Mouse (Mus musculus) erythroblast, embryonic 14.5 days (primary cell): Measurements from ENCODE around the gene Kif20b. TPM values are rescaled to one million over a fixed set of nuclear protein-coding genes. Genes with fewer than 3 reads are reported as not detected.
A peak's percentile ranks its signal among the peaks of the same experiment; 100 is the strongest.

Source experiments
- H3K27me3 ChIP-seq: 2 replicates; pipeline ENCODE4 v1.6.1; 2012; ENCODE audit warnings: inconsistent platforms; ENCODE audit not compliant: control insufficient read depth
- H3K36me3 ChIP-seq: 2 replicates; pipeline ENCODE4 v1.6.1; 2012; ENCODE audit warnings: mild to moderate bottlenecking, inconsistent platforms; ENCODE audit not compliant: control insufficient read depth
- H3K4me1 ChIP-seq: 2 replicates; pipeline ENCODE4 v1.6.1; 2012; ENCODE audit warnings: inconsistent platforms; ENCODE audit not compliant: control insufficient read depth
- H3K4me3 ChIP-seq: replicated peaks from 2 replicates; pipeline ENCODE3; 2012; ENCODE audit warnings: moderate library complexity, mild to moderate bottlenecking, inconsistent platforms
- H3K9me3 ChIP-seq: 2 replicates; pipeline ENCODE4 v1.6.1; 2012; ENCODE audit warnings: low read length, inconsistent platforms, mixed read lengths; ENCODE audit not compliant: control insufficient read depth
- GATA1 ChIP-seq: IDR thresholded peaks from 2 replicates; pipeline ENCODE4 v1.6.1; 2012; ENCODE audit warnings: low read length, inconsistent platforms, mixed read lengths
- TAL1 ChIP-seq: IDR thresholded peaks from 3 replicates; pipeline ENCODE4 v1.6.1; 2012; ENCODE audit warnings: low read length, inconsistent platforms, mixed read lengths
- polyA plus RNA-seq: library from polyadenylated mRNA; stranded (reverse); fragments of >175 nt; gene quantifications from 2 replicates; pipeline ENCODE4 v1.2.3, GENCODE M21; 2012

Kif20b gene
- polyA plus RNA-seq, 1 experiment = 0.36 TPM

DNA sequence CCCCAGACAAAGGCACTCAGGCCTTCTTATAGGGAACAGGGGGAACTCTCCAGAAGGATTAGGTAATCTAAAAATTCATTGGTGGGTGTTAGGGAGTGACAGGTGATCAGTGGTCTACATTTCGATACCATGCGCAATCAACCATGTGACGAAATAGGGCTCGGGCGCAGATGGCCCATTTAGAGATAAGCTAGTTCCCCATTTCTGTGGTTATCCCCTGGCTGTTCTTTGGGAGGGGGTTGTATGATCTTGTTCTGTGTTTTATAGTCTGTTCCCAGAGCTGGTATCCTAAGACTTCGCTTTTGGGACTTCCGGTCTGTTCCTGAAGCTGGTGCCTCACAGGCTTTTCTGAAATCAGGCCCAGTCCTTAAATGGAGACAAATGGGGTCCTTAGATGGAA, 16.7 kb upstream of the Kif20b start:
- H3K4me1 ChIP-seq = no peaks in the 10 kb centered on the region
- TF ChIP-seq GATA1 = no peak
- no peak for TF ChIP-seq TAL1
- H3K36me3 ChIP-seq = no peaks in the 10 kb centered on the region
- H3K27me3 ChIP-seq = no peaks in the 10 kb centered on the region
- no peaks in the 10 kb centered on the region for H3K9me3 ChIP-seq
- H3K4me3 ChIP-seq = no peak overlapping the region

DNA sequence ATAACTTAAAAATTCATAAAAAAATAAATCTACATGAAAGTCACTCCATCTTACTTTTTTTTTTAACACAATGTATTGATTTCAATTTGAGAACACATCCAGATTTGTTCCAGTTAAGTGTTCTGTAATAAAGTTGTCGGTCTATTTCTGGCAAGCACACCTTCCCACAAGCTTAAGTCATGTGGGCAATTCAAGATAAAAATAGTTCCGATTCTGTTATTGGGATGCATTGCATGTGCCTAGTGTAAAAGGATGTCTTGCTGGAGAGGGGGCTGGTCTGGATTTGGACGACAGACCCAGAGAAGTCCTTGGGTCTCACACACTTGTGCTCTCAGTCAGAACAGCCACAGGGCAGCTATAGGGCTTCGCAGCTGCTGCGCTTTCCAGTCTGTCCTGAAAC, 15.4 kb upstream of the Kif20b start:
- H3K27me3 ChIP-seq = no peaks in the 10 kb centered on the region
- H3K36me3 ChIP-seq = no peaks in the 10 kb centered on the region
- TF ChIP-seq GATA1 (no peak), TAL1 (no peak)
- no peaks in the 10 kb centered on the region for H3K4me1 ChIP-seq
- H3K9me3 ChIP-seq = no peaks in the 10 kb centered on the region
- H3K4me3 ChIP-seq = no peak overlapping the region

DNA sequence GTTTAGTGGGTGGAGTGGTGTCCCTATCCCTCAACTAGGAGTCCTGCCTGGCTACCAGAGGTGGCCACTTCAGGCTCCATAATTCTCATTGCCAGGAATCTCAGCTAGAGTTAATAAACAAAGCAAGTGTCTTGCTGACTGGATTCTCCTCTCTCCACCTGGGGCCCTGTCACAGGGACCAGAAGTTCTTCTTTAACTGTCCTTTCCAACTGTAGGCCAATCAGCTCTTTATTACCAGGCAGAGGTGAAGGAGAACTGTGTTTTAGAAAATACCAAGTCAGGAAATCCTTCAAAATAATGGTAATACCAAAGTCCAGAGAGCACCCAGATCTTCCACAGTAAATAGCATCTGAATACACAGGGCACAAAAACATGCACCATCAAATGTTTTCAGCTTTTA, 9.8 kb upstream of the Kif20b start:
- no peaks in the 10 kb centered on the region for H3K4me1 ChIP-seq

DNA sequence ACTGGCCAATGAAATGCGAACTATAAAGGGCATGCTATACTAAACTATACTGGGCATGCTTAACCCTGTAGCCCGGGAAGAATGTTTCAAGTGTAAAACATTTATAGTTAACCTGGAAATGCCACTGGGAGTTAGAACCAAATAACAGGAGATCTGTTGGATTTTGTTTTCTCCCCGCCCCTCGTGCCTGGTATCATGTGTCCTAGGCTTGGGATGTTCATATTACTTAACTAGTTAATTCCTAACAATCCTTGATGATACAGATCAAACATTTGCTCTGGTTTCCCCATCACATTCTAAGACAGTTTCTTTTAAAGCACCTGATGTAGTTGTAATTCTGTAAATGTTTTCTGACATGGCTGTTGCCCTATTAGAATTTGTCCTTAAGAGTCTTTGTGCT, 2.1 kb upstream of the Kif20b start:
- H3K4me1 ChIP-seq = peaks cover 19% of the 10 kb centered on the region
- H3K9me3 ChIP-seq = no peaks in the 10 kb centered on the region
- no peak overlapping the region for H3K4me3 ChIP-seq
- H3K27me3 ChIP-seq = no peaks in the 10 kb centered on the region
- TF ChIP-seq GATA1 (no peak), TAL1 (no peak)
- H3K36me3 ChIP-seq = peaks cover 12% of the 10 kb centered on the region

More for the DNA sequence above, 9.8 kb upstream of the Kif20b start:
- Histone ChIP-seq H3K27me3 (no peaks in the 10 kb centered on the region), H3K36me3 (no peaks in the 10 kb centered on the region), H3K9me3 (no peaks in the 10 kb centered on the region), H3K4me3 (no peak overlapping the region)
- TF ChIP-seq TAL1 = no peak
- no peak for TF ChIP-seq GATA1

DNA sequence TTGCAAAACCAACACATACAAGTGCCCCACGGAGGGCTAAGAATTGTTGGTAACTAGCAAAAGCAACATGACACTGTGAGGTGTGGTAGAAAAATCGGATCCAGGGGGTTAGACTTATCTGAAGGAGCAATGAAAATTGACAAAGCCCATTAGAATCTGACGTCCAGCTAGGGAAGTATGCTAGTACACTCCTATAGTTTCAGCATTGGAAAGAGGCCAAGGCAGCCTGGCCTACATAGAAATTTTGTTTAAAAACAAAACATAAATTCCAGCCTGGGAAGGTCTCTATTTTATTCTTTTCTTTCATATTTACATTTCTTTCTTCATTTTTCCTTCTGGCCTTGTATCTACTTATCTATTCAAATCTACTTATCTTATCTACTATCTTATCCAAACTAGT, 1.6 kb upstream of the Kif20b start:
- TF ChIP-seq GATA1 (no peak), TAL1 (no peak)
- Histone ChIP-seq H3K36me3 (peaks cover 16% of the 10 kb centered on the region), H3K4me1 (peaks cover 19% of the 10 kb centered on the region), H3K27me3 (no peaks in the 10 kb centered on the region), H3K4me3 (no peak overlapping the region), H3K9me3 (no peaks in the 10 kb centered on the region)

DNA sequence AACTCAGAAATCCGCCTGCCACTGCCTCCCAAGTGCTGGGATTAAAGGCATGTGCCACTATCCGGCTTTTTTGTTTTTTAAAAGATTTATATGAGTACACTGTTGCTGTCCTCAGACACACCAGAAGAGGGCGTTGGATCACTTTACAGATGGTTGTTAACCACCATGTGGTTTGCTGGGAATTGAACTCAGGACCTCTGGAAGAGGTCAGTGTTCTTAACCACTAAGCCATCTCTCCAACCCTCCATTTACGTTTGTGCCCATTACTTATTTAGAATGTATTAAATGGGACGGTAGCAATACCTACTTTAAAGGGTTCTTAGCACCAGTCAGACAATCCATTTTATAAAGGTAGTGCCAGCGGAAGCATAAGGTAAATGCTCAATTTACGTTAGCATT, 909 bp upstream of the Kif20b start:
- Histone ChIP-seq H3K27me3 (no peaks in the 10 kb centered on the region), H3K4me3 (peak overlapping the region; percentile 79), H3K36me3 (peaks cover 17% of the 10 kb centered on the region), H3K4me1 (peaks cover 19% of the 10 kb centered on the region), H3K9me3 (no peaks in the 10 kb centered on the region)
- TF ChIP-seq GATA1 (no peak), TAL1 (no peak)

DNA sequence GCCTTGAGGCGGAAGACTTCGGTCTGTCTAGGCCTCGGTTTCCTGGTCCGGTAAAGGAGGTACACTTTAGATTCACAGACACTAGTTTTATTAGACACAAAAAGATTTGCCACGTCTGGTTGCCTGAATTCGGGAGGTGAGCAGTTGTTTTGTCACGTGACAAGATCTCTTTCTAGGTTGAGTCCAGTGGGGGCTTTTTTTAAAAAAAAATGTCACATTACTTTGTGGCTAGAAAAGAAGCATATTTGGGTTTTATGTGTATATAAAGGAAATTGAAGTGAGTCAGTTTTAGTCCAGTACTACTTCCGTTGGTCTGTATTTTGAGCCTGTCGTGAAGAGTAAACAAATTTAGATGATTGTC, 422 bp downstream of the Kif20b start:
- Histone ChIP-seq H3K36me3 (peaks cover 17% of the 10 kb centered on the region), H3K4me3 (peak overlapping the region; percentile 79), H3K9me3 (no peaks in the 10 kb centered on the region), H3K4me1 (peaks cover 19% of the 10 kb centered on the region), H3K27me3 (no peaks in the 10 kb centered on the region)
- TF ChIP-seq GATA1 (no peak), TAL1 (no peak)

DNA sequence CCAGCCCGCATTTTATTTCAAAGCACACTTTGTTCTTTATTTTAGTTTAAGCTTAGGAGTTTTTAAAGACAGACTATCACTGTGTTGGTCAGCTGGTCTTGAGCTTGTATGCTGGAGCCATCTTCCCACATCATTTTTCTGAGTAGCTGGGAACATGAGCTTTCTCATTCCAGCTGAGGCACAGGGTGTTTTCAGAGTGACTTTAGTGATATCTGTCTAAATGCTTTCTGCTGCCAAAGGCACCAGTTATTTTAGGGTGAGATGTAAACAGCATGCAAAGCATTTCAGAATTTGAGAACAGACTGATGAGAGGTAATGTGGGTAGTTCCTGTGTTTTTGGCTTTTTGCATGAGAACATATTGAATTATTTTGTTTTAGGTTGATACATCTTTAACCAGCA, 25.0 kb downstream of the Kif20b start:
- Histone ChIP-seq H3K4me1 (no peaks in the 10 kb centered on the region), H3K9me3 (no peaks in the 10 kb centered on the region), H3K36me3 (peaks cover 90% of the 10 kb centered on the region), H3K4me3 (no peak overlapping the region), H3K27me3 (no peaks in the 10 kb centered on the region)
- TF ChIP-seq TAL1 (no peak), GATA1 (no peak)

DNA sequence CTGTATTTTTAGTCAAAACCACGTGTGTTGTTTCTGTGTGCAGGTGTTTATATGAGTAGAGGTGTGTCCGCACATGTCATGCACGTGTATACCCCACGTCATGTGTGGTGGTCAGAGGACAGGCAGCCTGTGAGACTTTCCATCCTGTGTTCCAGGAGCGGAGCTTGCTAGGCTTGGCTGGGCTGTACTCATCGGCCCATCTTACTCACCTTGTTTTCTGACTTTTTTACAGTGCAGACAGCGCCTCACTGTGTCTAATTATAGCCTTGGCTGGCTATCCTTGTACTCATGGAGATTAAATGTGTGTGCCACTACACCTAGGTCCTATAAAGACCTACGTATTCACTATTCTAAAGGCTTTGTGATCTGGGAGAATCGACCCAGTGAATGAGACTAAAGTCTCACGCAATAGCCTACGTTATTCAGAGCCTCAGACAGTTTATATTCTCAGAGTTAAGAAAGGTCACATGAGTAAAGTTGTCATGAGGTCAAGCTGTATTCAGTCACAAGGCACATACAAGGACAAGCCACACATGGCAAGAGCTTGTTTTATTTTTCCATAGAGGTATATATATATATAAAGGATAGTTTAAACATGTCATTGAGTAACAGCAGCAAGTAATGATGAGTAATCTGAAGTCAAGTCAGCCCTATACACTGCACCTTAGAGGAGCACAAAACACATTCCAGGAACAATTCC, 31.8 kb downstream of the Kif20b start:
- H3K27me3 ChIP-seq = no peaks in the 10 kb centered on the region
- TF ChIP-seq TAL1 (no peak), GATA1 (no peak)
- H3K4me1 ChIP-seq = no peaks in the 10 kb centered on the region
- peaks cover 93% of the 10 kb centered on the region for H3K36me3 ChIP-seq
- H3K4me3 ChIP-seq = no peak overlapping the region
- H3K9me3 ChIP-seq = no peaks in the 10 kb centered on the region

DNA sequence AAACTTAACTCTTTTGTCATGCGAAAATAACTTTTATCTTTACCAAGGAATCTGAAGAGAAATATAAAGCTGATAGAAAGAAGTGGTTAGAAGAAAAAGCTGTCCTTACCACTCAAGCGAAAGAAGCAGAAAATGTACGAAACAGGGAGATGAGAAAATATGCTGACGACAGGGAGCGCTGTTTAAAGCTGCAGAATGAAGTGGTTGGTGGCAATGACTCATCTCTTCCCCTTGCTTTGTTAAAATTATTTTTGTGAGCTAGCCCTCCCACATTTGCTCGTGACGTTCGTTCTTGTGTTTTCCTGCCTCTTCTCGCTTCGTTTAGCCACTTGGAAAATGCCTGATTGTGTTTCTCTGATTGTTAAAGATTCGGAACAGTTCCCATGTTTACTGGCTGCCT, 37.2 kb downstream of the Kif20b start:
- no peaks in the 10 kb centered on the region for H3K27me3 ChIP-seq
- TF ChIP-seq TAL1 (no peak), GATA1 (no peak)
- peaks cover 92% of the 10 kb centered on the region for H3K36me3 ChIP-seq
- H3K9me3 ChIP-seq = no peaks in the 10 kb centered on the region
- no peak overlapping the region for H3K4me3 ChIP-seq
- H3K4me1 ChIP-seq = no peaks in the 10 kb centered on the region
